Mouse (Mus musculus) olfactory bulb, adult 2 months (tissue): ENCODE results near the gene Hspe1.
"Not testable (repeated sequence)": the region's sequence is repeated elsewhere in the genome, so short reads cannot be mapped to it uniquely, and the experiment has no call there.

Experiments
- CTCF ChIP-seq: fragments of 200-500 bp; IDR thresholded peaks from 2 replicates; pipeline ENCODE4 v1.5.1; 2012; ENCODE audit warnings: low read depth, mild to moderate bottlenecking, low read length, moderate library complexity; ENCODE audit not compliant: insufficient read depth
- POLR2A ChIP-seq: fragments of 200-500 bp; IDR thresholded peaks from 2 replicates; pipeline ENCODE4 v1.6.1; 2012; ENCODE audit warnings: mild to moderate bottlenecking, low read depth, low read length, moderate library complexity; ENCODE audit not compliant: insufficient read depth

DNA sequence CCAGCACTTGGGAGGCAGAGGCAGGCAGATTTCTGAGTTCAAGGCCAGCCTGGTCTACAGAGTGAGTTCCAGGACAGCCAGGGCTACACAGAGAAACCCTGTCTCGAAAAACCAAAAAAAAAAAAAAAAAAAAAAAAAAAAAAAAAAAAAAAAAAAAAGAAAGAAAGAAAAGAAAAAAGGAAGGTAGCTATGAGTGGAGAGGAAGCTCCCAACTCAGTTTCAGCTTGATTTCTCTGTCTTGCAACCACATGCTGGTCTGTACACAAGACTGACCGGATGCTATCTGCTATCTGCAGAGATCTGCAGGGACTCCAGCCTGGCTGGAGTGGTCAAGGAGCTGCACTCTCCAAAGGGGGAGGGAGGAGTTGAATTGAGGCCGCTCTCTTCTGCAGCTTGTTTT is 29.5 kb upstream of the Hspe1 start:
- TF ChIP-seq POLR2A, CTCF: not testable (repeated sequence)
